Mouse (Mus musculus): ENCODE measurements around the gene Lmnb2.

Lmnb2 gene

DNA sequence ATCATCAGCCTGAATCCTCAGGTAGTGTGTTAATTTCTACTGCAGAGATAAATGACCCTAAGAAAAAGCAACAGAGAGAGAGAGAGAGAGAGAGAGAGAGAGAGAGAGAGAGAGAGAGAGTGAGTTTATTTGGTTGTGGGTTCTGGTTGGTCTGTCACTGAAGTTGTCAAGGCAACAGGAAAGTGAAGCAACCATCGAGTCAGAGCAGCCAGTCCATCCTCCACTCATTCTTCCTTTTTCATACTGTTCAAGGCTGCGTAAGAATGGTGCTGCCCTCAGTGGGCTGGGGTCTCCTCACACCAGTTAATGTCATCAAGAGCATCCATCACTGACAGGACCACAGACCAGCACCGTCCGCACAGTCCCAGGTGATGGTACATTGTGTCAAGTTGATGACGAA is 26.2 kb upstream of the Lmnb2 start:
- no peak for DNase-seq

DNA sequence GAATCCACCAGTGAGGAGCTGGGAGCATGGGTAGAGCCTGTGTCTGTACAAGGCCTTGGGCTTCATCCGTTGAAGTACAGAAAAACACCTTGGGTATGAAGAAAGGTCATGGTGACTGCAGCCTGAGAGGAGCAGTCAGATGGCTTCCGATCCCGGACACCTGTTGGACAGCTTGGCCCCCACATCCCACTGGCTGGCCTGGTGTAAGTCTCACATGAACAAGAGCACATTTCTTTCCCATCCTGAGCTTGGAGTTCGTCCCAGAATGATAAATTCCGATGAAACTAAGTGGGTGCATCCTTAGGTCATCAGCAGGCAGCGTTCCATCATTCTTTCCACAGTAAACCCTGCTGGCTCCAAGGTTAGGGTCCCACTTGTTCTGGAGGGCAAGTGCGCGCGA is 25.7 kb upstream of the Lmnb2 start:
- no peak for DNase-seq

DNA sequence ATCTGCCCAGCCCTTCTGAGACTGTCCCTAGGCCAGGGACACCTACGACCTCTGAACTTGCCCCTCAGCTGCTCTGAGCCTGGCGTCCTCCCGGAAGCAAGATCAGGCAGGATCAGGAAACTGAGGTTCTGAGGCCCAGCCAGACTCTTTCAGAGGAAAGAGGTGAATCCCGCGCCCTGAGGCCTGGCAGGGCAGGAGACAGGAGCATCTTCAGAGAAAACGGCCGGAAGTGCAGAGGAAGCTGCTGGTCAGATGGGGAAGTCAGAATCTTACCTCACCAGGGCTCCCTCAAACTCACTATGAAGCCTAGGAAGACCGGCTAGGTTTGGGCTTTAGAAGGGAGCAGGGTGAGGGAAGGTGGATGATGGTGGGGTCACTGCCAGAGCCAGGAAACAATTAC is 24.9 kb upstream of the Lmnb2 start:
- DNase-seq = no peak

DNA sequence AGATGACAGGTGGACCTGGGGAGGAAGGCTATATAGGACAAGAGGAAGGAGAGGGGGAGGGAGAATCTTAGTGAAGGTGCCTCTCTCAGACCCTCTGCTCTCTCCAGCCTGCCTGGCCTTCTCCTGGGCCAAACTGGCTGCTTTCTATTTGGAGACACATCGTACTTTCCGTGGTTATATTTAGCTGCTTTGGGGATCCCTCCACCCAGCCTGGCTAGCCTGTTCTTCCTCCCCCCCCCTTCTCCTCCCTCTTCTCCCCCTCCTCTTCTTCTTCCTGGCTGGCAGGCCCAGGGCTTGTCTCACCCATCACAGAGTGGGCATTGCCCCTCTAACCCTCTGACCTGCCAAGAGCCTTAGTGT is 22.9 kb upstream of the Lmnb2 start:
- no peak for DNase-seq

DNA sequence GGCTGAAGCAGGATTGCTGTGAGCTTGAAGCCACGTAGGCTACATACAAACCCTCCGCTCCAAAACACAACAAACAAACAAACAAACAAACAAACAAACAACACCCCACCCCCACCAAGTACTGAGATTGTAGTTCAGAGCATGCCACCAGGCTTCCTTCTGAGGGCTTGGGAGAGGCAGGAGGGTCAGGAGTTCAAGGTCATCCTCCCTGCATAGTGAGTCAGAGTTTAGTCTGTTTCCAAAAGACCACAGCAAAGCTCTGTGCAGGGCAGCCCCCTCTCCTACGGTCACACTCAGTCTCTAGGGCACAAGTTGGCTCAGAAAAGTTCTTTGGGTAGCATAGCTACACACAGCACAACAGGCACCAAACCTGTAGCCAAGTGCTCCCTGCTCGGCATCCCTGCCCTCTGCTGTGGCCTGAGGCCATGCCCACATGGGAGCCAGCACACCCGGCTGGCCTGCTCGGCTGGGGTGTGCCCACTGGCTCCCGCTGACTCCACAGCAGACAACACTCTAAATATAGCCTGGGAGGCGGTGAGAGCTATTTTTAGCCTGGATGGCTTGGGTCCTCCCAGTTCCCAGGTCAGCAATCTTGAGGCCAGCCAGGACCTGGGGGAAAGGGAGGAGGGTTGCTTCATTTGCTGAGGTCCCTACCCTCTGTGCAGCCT is 22.4 kb upstream of the Lmnb2 start:
- peak; percentile 67 for DNase-seq

DNA sequence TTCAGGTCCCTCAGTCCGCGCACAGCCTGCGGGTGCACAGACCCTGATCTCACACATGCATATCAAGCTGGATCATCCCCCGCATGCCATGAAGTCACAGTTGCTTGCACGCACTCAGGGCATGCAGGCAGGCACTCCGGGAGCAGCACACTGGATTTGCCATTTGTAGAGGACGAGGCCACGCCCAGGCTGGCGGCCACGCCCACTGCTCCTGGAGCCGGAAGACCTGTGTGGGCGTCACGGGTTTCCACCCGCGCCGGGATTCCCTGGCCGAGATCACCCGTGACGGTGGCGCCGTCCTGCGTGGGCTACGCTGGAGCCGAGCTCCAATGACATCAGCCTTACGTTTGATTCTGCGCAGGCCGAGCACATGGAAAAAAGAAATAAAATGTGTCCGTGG is 21.6 kb upstream of the Lmnb2 start:
- DNase-seq = peak; percentile 88

DNA sequence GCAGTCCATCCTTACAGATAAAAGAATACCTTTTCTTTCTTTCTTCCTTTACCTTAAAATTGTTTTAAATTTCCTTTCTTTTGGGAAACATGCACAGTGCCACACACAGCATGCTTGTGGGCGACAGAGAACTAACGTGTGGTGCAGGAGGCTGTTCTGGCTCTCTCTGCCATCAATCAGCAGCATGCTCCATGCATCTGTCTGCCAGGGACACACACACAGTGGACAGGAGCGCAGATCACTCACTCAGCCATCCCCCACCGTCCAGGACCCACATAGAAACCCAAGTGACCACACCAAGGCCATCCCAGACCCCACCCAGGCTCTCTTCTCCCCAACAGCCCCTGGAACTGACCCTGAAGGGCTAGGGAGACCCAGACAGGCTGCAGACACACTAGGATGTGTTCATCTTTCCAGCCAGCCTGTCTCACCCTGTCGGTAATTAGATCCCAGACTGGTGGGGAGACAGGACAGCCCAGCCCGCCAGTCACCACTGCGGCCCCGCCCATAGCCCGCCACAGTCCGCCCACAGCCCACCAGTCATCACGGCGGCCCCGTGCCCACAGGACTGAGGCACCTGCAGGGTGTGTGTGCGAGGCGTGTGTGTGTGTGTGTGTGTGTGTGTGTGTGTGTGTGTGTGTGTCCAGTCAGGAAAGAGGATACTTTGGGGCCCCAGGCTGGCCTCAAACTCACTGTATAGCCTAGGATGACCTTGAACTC is 20.9 kb upstream of the Lmnb2 start:
- no peak for DNase-seq

DNA sequence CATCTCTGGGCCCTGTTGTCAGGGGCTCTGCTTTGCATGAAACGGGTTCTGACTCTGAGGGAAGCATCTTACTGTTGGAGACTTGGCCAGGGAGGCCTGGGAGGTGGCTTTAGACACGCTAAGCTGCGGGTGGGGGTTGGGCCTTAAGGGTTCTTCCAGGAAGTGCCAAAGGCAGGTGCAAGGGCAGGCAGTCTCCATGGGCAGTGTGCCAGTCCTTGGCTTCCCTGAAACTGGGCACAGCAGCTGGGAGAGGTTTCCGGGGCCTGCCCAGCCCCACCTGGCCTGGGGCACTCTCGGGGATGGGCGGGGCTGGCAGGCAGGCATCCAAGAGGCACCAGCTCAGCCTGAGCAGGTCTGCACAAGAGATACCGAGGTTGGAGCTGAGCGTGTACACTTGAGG is 19.6 kb upstream of the Lmnb2 start:
- peak; percentile 89 for DNase-seq

DNA sequence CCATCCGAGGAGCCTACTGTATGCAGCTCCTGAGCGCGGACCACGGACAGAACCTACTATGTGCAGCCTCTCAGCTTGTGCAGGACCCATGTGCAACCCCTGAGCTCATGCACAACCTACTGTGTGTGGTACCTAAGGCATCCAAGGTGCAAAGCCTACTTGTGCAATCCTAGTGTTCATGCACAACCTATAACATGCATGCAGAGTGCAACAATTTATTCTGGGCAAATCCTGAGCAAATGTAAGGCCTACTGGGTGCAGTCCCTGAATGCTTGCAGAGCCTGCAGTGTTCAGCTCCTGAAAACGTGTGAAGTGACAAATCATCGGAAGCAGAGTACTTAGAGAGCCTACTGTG is 18.7 kb upstream of the Lmnb2 start:
- no peak for DNase-seq

DNA sequence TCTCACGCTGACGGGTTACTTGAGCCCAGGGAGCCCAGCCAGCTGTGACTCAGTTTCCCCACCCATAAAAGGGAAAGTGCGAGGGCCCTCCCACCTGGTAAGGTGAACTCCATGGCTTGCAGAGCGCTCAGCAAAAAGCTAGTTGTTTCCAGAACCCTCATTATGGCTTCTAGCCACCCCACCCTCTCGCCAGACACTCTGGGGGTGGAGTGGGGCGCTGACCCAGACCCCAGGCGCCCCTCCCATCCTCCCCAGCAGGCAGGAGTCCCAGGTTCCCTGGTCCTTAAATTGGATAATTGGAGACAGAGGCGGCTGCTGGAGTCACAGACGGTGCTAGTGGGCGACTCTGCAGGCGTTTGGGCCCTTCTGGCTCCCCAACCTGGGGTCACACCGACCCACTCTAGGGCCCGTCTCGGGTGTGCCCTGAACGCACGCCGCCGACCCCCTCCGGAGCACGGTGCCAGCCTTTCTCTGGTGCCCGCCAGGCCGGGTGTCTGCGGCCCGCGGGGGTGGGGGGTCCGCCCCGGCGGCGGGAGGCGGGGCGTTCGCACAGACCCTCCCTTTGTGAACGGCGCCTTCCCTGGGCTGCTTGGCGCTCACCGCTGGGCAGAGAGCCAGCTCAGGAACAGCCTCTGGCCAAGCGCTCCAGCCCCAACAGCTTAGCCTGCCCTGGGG is 18.2 kb upstream of the Lmnb2 start:
- DNase-seq = peak; percentile 82

DNA sequence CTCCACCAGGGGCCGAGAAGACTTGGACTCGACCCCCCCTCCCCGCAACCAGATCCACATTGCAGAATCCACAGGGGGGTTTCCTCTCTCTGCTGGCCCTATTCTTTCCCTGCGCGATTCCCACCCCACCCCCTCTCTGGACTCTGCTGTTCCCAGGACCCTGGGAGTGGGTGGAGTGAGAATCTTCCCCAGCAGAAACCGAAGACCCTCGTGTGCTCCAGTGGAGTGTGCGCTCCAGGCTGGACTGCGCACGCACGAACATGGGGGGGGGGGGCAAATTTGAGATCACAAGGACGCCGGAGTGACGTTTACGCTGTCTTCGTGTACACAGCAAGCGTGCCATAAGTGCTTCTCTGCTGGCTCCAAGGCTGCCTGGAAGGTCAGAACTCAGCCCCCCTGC is 17.7 kb upstream of the Lmnb2 start:
- no peak for DNase-seq

DNA sequence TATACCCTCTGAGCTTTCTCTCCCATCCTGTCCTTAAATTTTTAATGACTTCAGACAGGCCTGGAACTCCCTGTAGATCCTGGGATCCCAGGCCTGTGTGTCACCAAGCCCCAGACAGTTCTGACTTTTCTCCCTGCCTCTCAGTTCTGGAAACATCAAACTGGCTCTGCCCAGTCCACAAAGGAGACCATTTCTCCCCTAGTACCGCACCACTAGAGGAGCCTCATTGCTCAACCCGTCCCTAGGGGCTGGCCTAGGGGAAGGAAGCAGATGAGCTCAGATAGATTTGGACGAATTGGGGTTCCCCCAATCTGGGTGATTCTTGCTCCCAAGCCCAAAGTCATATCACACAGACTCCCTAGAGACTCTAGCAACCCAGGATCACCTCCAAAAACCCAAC is 17.2 kb upstream of the Lmnb2 start:
- DNase-seq = no peak

DNA sequence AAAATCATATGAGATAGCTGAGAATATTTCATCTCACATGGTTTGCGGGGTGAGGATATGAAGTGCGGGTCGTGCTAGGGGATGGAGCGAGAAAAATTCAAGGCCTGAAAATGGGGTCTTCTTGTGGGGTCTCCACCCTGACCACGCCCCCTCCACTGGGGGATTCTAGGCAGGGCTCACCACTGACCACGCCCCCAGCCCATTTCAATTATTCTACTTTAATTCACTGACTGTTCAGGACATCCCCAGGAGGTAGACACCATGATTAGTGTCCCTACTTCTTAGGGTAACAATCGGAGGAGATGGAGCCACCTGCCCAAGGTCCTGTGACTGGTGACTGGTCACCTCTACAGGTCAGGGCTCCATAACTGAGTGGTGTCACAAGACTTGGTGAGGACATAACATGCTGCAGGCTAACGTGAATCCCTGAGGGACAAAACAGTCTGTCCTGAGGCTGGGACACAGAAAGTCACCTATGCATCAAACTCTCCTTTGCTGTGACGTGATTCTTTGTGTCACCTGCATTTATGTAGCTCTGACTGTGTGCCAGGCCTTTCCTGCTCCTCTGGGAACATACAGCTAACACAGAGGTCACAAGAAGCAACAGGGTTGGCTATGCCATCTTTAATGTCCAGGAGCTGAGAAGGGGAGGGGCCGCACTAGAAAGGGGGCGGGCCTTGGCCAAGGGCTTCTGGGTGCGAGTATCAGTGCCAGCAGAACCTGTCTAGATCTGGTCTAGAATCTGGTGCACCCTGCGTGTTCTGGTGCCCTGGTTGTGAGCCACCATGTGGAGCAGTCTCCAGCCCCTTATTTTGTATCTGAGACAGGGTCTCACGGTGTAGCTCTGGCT is 16.3 kb upstream of the Lmnb2 start:
- DNase-seq = no peak

DNA sequence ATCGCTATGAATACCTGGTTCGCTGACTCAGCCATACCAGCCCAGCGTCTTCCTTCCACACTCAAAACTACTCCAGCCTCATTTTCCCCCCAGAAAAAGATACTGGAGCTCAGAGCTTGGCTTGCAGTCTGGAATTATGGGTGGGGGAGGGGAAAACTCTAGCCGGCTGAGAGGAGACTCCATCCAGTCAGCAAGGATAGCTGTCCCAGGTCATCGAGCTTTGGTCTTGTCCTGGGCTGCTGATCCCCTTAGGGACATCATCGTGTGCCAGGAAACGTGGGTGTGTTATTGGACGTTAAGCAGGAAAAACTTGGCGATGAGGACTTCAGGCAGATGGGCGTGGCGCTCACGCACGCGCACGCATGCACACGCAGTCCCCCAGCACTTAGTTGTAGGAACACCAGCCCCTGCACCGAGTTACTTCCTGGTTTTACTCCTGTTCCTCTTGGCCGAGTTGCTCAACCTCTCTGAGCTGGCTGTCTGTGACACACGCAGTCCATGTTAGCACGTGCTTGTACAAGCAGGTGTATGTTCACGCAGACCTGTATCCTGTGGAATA is 15.5 kb upstream of the Lmnb2 start:
- no peak for DNase-seq

DNA sequence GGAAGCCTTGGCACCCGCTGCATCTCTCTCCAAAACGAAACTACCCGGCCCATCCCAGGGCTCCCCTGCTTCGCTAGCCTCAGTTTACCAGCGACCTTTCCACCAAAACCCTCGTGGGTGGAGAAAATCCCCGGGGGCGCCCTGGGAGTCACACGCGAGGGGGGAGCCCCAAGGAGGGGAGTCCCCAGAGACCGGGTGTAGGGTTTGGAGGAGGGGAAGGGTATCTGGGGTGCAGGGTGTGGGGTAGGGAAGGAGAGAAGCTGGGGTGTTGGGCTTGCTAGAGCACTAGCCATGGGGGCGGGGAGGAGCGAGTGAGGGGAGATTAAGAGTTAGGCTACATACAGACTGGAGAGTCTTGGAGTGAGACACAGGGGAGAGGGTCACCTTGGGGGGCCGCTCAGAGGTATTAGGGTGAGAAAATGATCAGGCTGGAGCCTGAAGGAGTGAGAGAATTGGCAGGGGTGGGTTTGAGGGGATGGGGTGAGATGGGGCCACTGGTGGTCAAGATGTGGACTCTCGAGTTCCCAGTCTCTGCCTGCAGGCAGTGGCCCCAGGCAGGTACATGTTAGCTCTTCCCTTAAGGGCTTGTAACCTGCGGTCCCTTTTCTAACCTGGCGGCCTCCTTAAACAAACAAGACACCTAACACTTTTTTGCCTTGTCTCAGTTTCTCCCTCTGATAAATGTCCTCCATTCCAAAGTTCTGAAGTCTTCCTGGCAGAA is 14.8 kb upstream of the Lmnb2 start:
- DNase-seq = no peak

DNA sequence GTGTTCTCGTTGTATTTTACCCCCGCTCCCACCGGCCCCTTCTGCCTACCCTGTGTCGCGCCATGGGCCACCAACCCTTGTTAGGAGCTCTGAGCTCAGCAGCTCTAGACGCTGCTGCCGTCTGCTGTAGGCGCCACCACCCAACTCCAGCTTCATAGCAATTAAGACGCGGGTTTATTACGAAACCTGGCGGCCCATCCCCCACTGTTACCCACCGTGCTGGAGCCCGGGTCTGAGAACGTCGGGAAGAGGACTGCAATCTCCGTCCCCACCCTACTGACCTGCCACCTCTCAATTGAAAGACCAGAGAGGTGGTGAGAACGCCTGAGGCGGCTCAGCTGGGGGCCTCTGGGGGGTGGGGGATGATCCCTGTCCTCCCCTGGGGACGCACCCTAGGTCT is 14.2 kb upstream of the Lmnb2 start:
- no peak for DNase-seq

DNA sequence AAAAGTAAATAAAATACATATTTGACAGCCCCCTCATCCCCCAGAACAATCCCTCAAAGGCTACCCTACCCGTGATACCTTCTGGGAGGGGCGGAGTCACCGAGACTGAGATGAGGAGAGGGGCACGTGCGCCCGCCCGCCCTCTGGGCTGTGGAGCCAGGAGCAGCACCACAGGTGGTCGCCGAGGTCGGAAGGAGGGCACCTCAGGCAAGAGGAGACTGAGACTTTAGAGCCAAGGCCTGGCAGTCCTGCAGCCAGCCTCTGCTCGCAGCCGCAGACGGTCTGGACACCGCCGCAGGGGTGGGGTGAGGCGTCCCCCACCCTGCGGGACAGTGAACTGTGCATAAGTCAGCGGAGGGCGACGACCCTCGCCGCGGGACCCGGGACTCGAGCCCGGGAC is 13.7 kb upstream of the Lmnb2 start:
- no peak for DNase-seq

DNA sequence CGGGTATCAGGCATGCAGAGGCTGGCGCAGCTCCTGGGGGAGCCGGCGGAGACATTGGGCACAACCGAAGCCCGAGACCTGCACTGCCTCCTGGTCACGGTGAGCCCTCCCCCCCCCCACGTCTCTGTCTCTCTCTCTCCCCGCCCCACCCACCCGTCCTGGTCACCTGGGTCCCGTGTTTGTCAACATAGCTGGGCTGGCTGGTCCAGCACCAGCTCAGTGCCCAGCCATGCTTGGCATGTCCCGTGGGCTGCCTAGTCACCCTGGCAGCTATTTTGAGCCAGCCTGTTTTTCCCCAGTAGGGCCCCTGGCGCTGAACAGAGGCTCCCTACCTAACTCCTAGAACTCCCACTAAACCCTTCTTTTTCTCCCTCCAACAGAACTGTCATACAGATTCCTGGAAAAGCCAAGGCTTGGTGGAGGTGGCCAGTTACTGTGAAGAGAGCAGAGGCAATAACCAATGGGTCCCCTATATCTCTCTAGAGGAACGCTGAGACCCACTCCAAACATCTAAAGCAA is 13.2 kb upstream of the Lmnb2 start:
- DNase-seq = no peak

DNA sequence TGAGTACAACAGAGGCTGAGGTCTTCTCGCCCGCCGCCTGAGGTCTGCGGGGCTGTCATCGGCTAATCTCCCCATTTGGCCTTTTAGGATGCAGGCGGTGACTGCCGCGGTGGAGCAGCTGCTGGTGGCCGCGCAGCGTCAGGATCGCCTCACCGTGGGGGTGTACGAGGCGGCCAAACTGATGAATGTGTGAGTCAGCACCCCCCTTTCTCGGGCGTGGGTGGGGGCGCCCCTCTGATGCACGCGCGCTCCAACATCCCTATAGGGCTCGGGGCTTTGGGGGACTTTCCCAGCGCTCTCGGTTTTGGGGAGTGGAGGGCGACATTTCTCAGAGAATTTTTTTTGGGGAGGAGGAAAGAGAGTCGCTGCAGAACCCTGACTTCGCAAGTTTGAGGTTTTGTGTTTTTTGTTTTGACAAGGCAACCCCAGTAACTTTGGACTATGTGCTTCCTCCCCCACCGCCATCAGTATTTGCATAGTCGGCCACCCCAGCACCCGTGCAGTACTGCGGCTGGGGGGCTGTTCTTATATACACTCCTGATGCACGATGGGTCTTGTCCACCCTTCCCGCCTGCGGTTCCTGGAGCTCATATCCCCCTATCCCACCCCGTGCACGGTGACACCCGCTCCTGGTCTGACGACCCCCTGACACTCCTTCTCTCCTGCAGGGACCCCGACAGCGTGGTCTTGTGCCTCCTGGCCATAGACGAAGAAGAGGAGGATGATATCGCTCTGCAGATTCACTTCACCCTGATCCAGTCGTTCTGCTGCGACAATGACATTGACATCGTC is 12.5 kb upstream of the Lmnb2 start:
- no peak for DNase-seq

DNA sequence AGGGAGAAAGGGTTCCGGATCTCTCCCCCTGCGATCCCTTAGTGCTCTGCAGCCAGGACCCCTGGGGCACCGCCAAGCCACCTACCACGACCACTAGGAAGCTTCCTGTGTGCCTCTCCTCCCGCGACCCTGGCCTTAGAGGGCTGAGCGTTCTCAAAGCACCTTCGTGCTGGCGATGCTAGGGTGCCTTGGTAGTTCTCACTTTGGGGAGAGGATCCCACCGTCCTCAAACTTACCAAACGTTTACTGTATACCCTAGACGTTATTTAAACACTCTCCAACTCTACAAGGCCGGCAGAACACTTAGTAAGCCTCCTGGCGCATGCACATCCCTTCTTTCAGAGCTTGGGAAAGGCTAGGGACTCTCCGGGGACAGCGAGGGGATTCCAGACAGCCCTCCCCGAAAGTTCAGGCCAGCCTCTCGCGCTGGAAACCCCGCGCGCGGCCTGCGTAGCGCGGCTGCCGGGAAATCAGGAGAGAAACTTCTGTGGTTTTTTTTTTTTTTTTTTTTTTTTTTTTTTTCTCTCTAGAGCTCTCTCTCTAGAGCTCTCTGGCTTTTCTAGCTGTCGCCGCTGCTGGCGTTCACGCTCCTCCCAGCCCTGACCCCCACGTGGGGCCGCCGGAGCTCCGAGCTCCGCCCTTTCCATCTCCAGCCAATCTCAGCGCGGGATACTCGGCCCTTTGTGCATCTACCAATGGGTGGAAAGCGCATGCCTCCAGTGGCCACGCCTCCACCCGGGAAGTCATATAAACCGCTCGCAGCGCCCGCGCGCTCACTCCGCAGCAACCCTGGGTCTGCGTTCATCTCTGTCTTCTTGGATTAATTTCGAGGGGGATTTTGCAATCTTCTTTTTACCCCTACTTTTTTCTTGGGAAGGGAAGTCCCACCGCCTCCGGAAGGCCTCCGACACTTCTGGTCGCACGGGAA is 11.5 kb upstream of the Lmnb2 start, which contains the start of gene Gadd45b:
Gene Gadd45b, plus strand, starts transcription at position 775 of the 928 bp plus-strand sequence.
- peak; percentile 99 for DNase-seq
